Mouse (Mus musculus): ENCODE results near the gene Cryzl2. TPM values are rescaled to one million over a fixed set of nuclear protein-coding genes. Genes with fewer than 3 reads are reported as not detected.

Gene Cryzl2
- polyA plus RNA-seq, 1 experiment from 2014 or later, result 6.6 TPM

DNA sequence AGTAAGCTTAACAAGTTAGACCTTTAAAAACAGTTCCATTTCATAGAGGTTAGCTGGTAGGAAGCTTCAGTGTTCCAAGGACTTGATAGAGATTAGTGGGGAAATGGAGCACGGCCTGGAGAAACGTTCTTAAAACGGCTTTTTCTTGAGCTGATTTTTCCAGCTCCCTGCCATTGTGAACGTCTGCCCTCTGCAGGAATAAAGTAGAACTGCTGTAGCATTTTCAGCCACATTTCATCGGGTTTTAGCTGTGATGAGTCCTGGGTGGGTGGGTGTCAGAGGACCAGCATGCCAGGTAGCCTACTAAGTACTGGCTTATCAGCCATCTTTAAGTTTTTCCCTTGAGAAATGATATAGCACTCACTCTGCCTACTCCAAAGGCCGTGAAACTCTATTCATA, 78.1 kb downstream of the Cryzl2 start:
- DNase-seq (no peak), ATAC-seq (ENCODE audit: low read depth) (no peak)
- H3K36me3 ChIP-seq, result 0 out of 2 replicates have a peak, but pooled peaks cover 6% of the 10 kb centered on the region
- no peaks in the 10 kb centered on the region for H3K4me1 ChIP-seq (replicated peaks)
- no peak overlapping the region for H3K4me3 ChIP-seq (replicated peaks)
- H3K9me3 ChIP-seq (replicated peaks), result no peaks in the 10 kb centered on the region
- no peak overlapping the region for H3K4me2 ChIP-seq
- H3K27ac ChIP-seq, result no peak overlapping the region
- WGBS (ENCODE audit: insufficient replicate concordance), result 11% methylated on average over 6 of the region's 6 CpGs
- no peak overlapping the region for H3K9ac ChIP-seq
- no peaks in the 10 kb centered on the region for H3K27me3 ChIP-seq

DNA sequence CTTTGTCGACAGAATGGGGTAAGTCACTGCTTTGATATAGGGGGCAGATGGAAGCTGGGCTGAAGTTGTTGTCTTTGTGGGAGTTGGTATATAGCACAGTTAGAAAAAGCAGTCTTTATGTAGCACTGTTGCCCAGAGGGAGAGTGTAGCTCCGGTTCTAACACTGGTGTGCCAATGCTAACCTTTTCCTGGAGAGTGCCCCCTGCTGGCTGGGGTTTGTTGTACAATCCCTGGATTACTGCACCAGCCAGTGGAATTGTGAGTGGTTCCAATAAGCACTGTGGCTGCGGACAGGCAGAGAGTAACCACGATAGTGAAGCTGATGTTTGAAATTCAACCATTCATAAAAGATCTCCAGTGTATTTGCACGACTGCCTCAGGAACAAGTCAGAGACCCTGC, 79.3 kb downstream of the Cryzl2 start:
- Histone ChIP-seq H3K9me3 (replicated peaks) (no peaks in the 10 kb centered on the region), H3K9ac (no peak overlapping the region), H3K36me3 (0 out of 2 replicates have a peak, but pooled peaks cover 6% of the 10 kb centered on the region), H3K27ac (no peak overlapping the region), H3K27me3 (no peaks in the 10 kb centered on the region), H3K4me3 (replicated peaks) (no peak overlapping the region), H3K4me2 (no peak overlapping the region), H3K4me1 (replicated peaks) (no peaks in the 10 kb centered on the region)
- WGBS (ENCODE audit: insufficient replicate concordance), result 69% methylated on average over 5 of the region's 5 CpGs
- no peak for ATAC-seq (ENCODE audit: low read depth)
- DNase-seq, result no peak

Other genes starting within 250 kb of the Cryzl2 start
- 0.95 and 1.5 TPM in 2 replicates for gene Rasal2, start 46.0 kb upstream of the Cryzl2 start, polyA plus RNA-seq (2015; fragmentation: Nextera tagmentation; extraction: Ambion mirVana)
- gene Sec16b, start 48.2 kb downstream of the Cryzl2 start, polyA plus RNA-seq (2015; fragmentation: Nextera tagmentation; extraction: Ambion mirVana), result 3.5 and 4.8 TPM in 2 replicates

Data from liver, embryonic 13.5 days (tissue).